Mouse (Mus musculus): ENCODE measurements at regions not wholly inside any gene's neighbourhood (a gene's known extent, or its start where the extent isn't known, plus 50 kb on each side); places are given as distances from the start of the nearest gene placed in this dataset.
"Not testable (repeated sequence)": the region's sequence is repeated elsewhere in the genome, so short reads cannot be mapped to it uniquely, and the experiment has no call there.

- no peak for DNase-seq
These were observed 145.8 kb upstream of the Rad23b start for GRCm38 (mm10) chr4:55203731-55204710.

GRCm38 (mm10) chr4:55206226-55206625, 143.6 kb upstream of the Rad23b start:
- DNase-seq, result no peak

GRCm38 (mm10) chr4:55207749-55208385, 142.0 kb upstream of the Rad23b start:
- DNase-seq, result no peak

DNA sequence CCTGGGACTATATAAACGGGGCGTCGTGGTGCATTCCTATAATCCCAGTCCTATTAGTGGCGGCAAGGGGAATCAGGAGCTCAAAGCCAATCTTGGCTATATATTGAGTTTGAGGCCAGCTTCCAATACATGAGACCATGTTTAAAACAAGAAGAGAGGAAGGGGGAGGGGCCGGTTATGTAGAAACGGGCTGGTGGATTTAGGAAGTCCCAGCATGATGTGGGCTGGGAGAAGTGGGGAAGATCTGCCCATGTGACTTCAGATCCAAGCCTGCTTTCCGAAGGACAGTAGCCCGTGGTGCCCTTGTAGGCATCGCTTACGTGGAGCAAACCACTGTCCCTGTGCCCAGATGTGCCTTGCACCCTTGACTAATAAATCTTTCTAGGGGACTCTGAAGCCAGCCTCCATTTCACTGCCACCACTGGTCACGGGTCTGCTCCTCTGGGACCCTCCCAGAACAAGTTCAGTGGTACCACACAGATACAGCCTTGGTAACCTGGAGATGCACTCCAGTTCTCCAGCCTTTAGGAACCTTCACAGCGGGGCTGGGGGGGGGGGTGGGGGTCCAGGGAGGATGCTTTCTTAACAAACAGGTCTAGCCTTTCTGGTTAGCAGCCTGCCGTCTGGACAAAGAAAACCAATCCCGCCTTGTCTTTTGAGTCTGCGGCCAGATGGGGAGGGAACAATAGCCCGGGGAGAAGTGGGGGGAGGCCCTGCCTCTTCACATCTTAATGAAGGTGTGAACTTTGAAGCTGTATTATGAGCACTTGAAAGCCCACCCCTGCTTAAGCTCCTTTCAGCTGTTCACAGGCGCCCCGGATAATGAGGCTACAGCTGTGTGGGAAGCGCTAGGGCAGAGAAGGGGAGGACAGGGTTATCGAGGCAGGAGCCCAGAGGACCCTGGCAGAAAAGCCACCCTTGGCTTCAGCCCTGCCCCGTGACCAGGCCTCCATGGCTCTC, 141.2 kb upstream of the Rad23b start:
- no peak for DNase-seq

DNA sequence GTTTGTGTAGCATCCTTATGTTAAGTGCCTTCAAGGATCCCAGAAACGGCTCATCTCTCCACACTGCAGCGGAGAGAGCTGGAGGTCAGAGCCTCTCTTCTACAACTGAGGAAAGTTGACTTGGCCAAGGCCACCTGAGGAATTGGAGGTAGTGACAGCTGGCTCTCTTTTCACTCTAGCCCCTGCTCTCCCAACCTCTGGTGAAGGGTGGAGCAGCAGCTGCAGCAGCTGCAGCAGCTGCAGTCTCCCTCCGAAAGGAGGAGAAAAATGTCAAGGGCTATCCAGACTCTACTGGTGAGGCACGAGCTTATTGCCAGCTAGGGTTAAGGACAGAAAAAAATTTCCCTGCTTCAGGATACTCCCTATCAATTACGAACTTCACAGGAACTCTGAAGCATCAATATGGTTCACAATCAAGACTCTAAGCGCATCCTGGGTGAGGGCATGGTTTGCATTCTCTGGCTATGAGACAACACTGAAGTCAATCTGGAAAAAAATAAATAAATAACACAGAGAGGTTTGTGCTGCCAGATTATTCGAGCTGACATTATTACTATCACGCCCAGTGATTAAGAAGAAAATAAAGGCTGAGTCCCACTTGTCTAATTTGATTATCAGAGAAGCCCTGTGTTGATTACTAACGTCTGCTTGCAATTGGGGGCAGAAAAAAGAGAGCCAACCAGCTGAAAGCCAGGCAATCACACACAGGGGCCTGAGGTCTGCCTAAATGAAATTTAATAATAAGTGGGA, 134.2 kb upstream of the Rad23b start:
- DNase-seq, result no peak

- DNase-seq, result no peak
These were observed 133.7 kb upstream of the Rad23b start for GRCm38 (mm10) chr4:55216175-55216545.

DNA sequence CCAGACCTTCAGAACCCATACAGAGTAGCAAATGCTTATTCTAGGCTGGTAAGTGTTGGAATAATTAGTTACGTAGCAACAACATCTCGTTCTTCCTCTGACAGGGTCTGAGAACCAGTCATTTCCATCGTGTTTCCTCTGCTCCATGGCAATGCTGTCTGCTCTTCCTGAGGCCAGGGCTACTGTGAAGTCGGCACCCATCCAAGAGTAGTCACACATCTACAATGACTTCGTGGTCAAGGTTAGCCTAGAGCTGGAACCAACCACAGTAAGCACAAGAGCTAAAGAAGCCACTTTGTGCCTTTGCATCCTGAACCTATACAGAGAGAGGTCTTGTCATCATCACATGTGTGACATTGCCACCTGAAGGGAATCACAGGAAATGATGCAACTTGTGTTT, 124.1 kb upstream of the Rad23b start:
- DNase-seq, result no peak

DNA sequence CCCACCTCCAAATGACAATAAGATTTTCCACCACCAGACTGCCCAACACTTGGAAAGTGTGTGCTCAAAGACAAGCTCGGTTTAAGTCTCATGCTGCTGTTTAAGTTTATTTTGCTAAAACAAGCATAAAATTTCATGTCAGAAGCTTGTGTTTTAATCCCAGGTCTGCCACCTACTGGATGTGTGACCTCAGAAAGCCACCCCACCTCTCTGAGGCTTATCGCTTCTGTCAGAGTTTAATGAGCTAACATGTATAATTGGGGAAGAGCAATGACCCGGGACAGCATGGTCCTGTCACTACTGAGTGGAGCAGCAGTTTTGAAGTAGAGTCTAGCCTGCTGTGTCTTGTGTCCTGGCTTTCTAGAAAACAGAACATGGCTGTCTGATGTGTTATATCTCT, 122.4 kb upstream of the Rad23b start:
- DNase-seq, result no peak

DNA sequence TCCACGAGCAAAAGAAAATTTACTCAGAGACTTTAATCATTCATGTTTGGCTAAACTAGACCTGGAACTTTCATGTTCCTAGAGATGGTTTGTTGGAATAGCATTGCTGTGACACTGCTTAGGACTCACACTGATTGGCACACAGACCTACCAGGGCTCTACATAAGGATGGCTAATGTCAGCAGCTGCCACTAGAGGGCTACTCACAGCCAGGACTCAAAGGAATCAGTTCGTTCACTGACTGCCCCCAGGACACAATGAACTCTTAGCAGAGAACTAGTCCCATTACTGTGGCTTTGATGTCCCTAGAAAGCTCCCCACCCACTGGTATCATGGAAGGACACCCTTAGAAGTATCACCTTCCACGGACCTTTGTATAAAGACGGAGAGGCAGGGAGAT, 118.3 kb upstream of the Rad23b start:
- DNase-seq, result no peak

GRCm38 (mm10) chr4:55237856-55238255, 112.0 kb upstream of the Rad23b start:
- peak; percentile 5 for DNase-seq

GRCm38 (mm10) chr4:55240450-55240849, 109.4 kb upstream of the Rad23b start:
- DNase-seq, result peak; percentile 88

DNA sequence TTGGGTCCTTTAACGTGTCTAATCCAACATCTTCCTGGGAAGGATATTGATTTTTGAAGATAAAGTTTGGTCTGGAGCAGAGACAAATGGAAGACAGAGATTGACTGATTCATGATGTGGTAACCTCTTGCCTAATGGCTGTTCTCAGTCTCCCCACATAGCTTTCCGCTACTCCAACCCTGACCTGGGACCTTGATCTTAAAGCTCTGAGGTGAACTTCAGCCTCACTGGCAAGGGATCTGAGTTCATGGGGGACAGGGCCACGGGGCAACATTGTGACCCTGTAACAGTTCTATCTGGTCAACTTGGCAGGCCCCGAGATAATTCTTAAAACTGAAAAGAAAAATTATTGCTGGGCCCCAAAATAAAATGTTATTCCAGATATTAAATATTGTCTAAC, 107.5 kb upstream of the Rad23b start:
- DNase-seq, result no peak

DNA sequence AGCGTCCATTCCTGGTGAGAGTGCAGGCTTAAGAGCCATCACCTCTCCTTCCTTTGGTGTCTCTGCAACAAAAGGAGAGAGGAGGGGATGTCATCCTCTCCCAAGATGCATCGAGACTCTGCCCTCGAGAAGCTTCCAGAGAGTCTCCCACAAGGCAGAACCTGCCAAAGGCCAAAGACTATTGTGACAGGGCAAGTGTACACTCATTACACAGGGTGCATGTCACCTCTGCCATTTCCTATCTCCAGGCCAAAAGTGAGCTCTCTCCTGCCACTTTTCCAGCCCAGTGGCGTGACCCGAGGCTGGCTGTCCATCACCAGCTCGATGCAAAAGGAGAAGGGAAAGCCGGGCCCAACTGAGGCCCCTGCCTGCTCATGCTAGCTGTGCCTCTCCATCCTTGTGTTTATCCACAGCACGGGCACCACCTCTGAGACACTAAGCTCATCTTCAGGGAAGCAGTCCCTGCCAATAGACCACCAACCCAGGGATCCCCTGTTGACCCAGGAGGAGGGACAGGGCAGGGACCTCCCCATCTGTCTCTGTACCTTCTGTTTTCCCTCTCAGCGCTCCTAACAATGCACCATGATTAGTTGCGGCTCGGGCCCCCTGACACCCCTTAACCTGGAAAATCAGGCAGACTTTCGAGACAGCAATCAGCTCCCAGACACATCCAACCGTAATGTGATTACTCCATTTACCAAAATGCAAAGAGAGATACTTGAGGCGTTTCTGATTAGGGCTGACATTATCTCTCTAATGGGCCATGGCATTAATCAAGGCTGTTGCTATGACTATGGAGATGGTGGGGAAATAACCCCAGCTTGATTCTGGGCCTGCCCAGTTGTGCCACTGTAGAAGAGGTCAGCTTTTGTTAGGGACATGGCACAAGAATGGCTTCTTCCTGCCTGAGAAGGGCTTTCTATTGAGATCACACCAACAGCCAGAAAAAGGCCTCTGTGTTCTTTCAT, 106.5 kb upstream of the Rad23b start:
- DNase-seq, result peak; percentile 83

GRCm38 (mm10) chr4:55245789-55246188, 104.1 kb upstream of the Rad23b start:
- DNase-seq, result no peak

GRCm38 (mm10) chr4:55250334-55250733, 99.5 kb upstream of the Rad23b start:
- DNase-seq, result no peak

DNA sequence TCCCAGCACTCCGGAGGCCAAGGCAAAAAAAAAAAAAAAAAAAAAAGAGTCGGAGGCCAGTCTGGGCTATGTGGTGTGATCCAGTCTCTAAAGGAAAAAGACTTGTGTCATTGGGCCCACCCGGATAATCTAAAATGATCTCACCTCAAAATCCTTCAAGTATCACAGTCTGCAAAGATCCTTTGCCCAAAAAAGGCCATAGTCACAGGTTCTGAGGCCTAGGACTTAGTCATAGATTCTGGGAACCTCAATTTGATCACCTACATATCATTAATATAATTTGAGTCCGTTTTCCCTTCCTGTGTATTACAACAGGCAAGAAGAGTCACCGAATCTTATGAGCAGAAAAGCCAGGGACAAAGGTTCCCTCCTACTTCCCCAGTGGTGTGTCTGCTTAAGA, 98.3 kb upstream of the Rad23b start:
- no peak for DNase-seq

DNA sequence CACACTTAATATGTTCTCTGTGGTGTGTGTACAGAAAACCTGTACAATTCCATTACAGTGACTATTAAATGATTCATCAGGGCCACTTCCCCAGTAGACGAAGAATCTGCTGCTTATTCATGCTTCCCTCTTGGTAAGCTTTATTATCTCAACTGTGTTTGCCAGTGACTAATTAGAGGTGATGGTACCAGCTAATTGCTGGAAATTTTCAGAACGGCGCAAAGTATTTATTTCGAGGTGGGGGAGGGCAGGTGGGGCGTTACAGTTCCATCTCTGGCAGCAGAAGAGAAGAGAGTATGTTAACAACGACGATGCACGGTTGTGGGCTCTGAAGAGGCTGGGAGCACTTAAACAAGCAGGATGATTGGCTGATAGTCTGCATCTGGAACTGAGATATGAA, 96.1 kb upstream of the Rad23b start:
- no peak for DNase-seq

DNA sequence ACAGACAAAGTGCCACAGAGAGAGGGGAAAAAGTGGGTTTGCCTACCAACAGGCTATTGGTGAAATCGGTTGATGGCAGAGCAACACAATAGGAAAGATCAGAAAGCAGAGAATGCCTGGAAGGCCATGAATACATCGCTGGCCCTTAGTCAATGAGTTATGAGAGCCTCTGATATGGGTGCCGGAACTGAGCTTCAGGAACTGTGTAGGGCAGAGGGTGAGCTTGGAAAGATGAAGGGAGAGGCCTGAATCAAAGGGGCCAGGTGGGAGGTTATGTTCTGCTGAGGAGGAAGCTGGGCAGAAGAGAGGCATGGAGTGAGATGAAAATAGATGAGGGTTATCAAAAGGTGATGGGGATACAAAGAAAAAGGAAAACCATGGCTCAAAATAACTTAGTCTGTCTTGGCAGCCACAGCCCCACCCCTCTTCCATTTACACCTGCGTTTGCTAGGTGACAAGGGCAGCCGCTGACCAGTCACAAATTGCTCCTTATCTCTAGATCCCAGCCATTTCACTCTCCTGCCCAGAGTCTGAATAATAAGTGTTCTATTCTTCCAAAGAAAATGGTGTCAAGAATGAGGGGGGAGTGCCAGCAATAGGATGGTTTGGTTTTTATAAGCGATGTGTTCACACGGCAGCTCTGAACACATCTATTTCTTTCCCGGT, 77.7 kb upstream of the Rad23b start:
- no peak for DNase-seq

GRCm38 (mm10) chr4:55276300-55276952, 73.4 kb upstream of the Rad23b start:
- DNase-seq, result no peak

DNA sequence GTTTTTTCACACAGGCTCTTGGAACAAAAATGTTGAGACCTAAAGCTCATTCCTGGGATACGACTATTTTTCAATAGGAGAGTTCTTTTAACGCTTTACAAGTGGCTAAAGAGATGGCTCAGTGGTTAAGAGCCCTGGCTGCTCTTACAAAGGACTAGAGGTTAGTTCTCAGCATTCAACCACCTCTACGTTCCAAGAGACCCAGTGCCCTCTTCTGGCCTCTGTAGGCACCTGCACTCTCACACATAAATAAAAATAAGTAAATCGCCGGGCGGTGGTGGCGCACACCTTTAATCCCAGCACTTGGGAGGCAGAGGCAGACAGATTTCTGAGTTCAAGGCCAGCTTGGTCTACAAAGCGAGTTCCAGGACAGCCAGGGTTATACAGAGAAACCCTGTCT, 70.5 kb upstream of the Rad23b start:
- not testable (repeated sequence) for DNase-seq

Measured in heart, adult 11 months (tissue).